Mouse (Mus musculus) midbrain, embryonic 11.5 days (tissue): Measurements from ENCODE around the gene Fam53a. TPM values are rescaled to one million over a fixed set of nuclear protein-coding genes. Genes with fewer than 3 reads are reported as not detected.
A peak's percentile ranks its signal among the peaks of the same experiment; 100 is the strongest.

Experiments
- ATAC-seq: fragments of 200-750 bp; cut with Nextera tagmentation; 2 replicates; pipeline ENCODE4 v1.8.0; 2017; ENCODE audit warnings: moderate TSS enrichment, moderate library complexity; ENCODE audit not compliant: low FRiP score
- DNase-seq: peaks from one replicate; pipeline ENCODE4 v3.0.0; 2015; ENCODE audit warnings: low spot score; ENCODE audit errors: missing footprints
- H3K27ac ChIP-seq: fragments of 300-500 bp; sonication (generic); 2 replicates; pipeline ENCODE4 v1.5.1; 2014; ENCODE audit warnings: low read depth, low read length
- H3K27me3 ChIP-seq: fragments of 300-500 bp; sonication (generic); 2 replicates; pipeline ENCODE4 v1.6.1; 2014; ENCODE audit warnings: mild to moderate bottlenecking, low read length, moderate library complexity, mixed read lengths; ENCODE audit not compliant: control insufficient read depth, insufficient read depth
- H3K36me3 ChIP-seq: fragments of 300-500 bp; sonication (generic); 2 replicates; pipeline ENCODE4 v1.6.1; 2014; ENCODE audit warnings: mild to moderate bottlenecking, low read length, moderate library complexity, mixed read lengths; ENCODE audit not compliant: control insufficient read depth, insufficient read depth
- H3K4me1 ChIP-seq: fragments of 300-500 bp; sonication (generic); 2 replicates; pipeline ENCODE4 v1.6.1; 2014; ENCODE audit warnings: low read length; ENCODE audit not compliant: control insufficient read depth, insufficient read depth
- H3K4me2 ChIP-seq: fragments of 300-500 bp; sonication (generic); 2 replicates; pipeline ENCODE4 v1.6.1; 2014; ENCODE audit warnings: mild to moderate bottlenecking, moderate library complexity
- H3K4me3 ChIP-seq: fragments of 300-500 bp; sonication (generic); 2 replicates; pipeline ENCODE4 v1.5.1; 2014; ENCODE audit warnings: low read depth, low read length
- H3K9ac ChIP-seq: fragments of 300-500 bp; sonication (generic); 2 replicates; pipeline ENCODE4 v1.6.1; 2014; ENCODE audit warnings: low read length
- H3K9me3 ChIP-seq: fragments of 300-500 bp; sonication (generic); 2 replicates; pipeline ENCODE4 v1.6.1; 2016; ENCODE audit warnings: low read length; ENCODE audit not compliant: control insufficient read depth
- WGBS: fragments of 180-500 bp; shearing (Covaris S2); extraction: QIAGEN DNeasy Blood & Tissue Kit; methylation state at CpG from one replicate; pipeline ENCODE4 v1.1.7; 2014; 5-methylcytosine and 5-hydroxymethylcytosine counted together
- polyA plus RNA-seq: library from polyadenylated mRNA; unstranded; fragments of >200 nt; fragmentation: Nextera tagmentation; extraction: Ambion mirVana; gene quantifications from 2 replicates; pipeline ENCODE4 v1.2.1, GENCODE M21; 2014

Gene Fam53a
- 57.5 and 64.4 TPM in 2 replicates for polyA plus RNA-seq

DNA sequence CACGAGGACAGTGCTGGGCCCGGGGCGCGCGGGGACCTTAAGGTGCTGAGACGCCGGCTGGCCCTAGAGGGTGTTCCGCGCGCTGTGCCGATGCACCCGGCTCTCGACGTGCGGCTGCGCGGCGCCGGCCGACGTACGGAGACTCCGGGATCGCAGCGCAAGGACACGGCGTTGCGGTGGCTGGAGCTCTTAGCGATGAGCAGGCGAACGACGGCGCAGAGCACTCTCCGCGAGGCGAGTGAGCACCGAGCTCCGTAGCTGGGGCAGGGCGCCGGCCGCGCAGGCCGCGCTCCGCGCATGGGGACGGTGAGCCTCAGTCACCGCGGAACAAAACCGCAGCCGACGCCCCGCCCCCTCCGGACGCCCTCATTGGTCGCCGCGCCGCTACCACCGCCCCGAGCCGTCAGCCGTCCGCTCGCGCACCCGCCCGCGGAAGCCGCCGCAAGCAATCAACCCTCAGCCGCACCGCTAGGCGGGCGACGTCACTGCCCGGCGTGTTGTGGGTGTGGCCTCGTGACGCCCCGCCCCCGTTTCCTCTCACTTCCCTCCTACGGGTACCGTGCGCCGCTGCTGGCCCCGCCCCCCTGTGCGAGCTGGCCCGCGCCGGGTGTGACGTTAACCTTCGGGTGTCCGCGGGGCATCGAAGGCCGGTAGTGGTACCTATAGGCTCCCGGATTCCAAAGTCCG, at the start of gene Fam53a, which contains the start of gene Gm9903:
Gene Fam53a (minus strand): TSS at position 335 of the 687 bp plus-strand sequence.
Gene Gm9903 (plus strand): TSS at position 625 of the 687 bp plus-strand sequence.
- WGBS: under 1% methylated on average over 92 of the region's 99 CpGs
- peak; percentile 100 for DNase-seq
- H3K4me2 ChIP-seq: peak within 1 kb of the TSS; percentile 84
- peak; percentile 96 for ATAC-seq
- H3K9ac ChIP-seq: peak within 1 kb of the TSS; percentile 74
- peaks cover 9% of the 10 kb centered on the region for H3K4me1 ChIP-seq
- H3K36me3 ChIP-seq: no peaks in the 10 kb centered on the region; the same call in 1 of the 2 replicates
- peak within 1 kb of the TSS; percentile 72 for H3K27ac ChIP-seq
- peak within 1 kb of the TSS; percentile 81 for H3K4me3 ChIP-seq
- no peaks in the 10 kb centered on the region for H3K27me3 ChIP-seq
- H3K9me3 ChIP-seq: no peaks in the 10 kb centered on the region

GRCm38 (mm10) chr5:33678244-33678643, 48.8 kb upstream of the Fam53a start:
- H3K4me3 ChIP-seq: no peak overlapping the region
- no peaks in the 10 kb centered on the region for H3K27me3 ChIP-seq
- H3K27ac ChIP-seq: no peak overlapping the region
- ATAC-seq (no peak), DNase-seq (no peak)
- 90% methylated on average over 5 of the region's 5 CpGs for WGBS
- no peaks in the 10 kb centered on the region for H3K9me3 ChIP-seq
- no peak overlapping the region for H3K9ac ChIP-seq
- no peaks in the 10 kb centered on the region for H3K4me1 ChIP-seq
- no peak overlapping the region for H3K4me2 ChIP-seq
- H3K36me3 ChIP-seq: no peaks in the 10 kb centered on the region

DNA sequence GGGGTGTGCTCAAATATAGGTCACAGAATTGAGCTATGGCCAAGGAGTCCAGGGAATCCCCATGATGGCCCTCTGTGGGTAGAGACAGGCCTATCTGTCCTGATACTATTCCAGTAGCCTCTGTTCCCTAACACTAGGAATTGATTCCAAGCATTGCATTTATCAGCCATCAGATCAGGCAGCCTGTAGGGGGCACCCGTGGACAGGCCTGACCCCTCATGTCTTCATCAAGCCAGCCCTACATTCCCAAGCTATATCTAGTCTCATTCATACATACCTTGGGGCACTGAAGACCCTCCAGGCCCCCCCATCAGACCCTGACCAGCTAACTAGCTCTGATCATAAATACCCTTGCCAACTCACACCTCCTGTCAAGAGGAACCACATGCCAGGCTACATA, 46.5 kb upstream of the Fam53a start:
- Histone ChIP-seq H3K4me1 (no peaks in the 10 kb centered on the region), H3K4me2 (no peak overlapping the region), H3K9ac (no peak overlapping the region), H3K36me3 (peaks cover 11% of the 10 kb centered on the region), H3K9me3 (no peaks in the 10 kb centered on the region), H3K27me3 (no peaks in the 10 kb centered on the region), H3K4me3 (no peak overlapping the region), H3K27ac (no peak overlapping the region)
- ATAC-seq (peak; percentile 55; the same call in 1 of the 2 replicates), DNase-seq (peak; percentile 94)
- 0% methylated on average over 1 of the region's 1 CpGs for WGBS

GRCm38 (mm10) chr5:33674439-33674838, 45.0 kb upstream of the Fam53a start:
- no peak overlapping the region for H3K4me3 ChIP-seq
- ATAC-seq: no peak
- no peaks in the 10 kb centered on the region for H3K27me3 ChIP-seq
- H3K4me2 ChIP-seq: no peak overlapping the region
- peak overlapping the region; percentile 12; the same call in 1 of the 2 replicates for H3K27ac ChIP-seq
- H3K9ac ChIP-seq: no peak overlapping the region
- H3K9me3 ChIP-seq: no peaks in the 10 kb centered on the region
- H3K4me1 ChIP-seq: no peaks in the 10 kb centered on the region
- no peak for DNase-seq
- WGBS: 88% methylated on average over 3 of the region's 3 CpGs
- peaks cover 16% of the 10 kb centered on the region for H3K36me3 ChIP-seq

GRCm38 (mm10) chr5:33671659-33672058, 42.2 kb upstream of the Fam53a start:
- Histone ChIP-seq H3K4me2 (no peak overlapping the region), H3K9me3 (no peaks in the 10 kb centered on the region), H3K4me1 (no peaks in the 10 kb centered on the region), H3K36me3 (peaks cover 29% of the 10 kb centered on the region), H3K4me3 (no peak overlapping the region), H3K27ac (no peak overlapping the region), H3K27me3 (no peaks in the 10 kb centered on the region), H3K9ac (no peak overlapping the region)
- DNase-seq: no peak
- ATAC-seq: no peak
- WGBS: 84% methylated on average over 5 of the region's 5 CpGs

DNA sequence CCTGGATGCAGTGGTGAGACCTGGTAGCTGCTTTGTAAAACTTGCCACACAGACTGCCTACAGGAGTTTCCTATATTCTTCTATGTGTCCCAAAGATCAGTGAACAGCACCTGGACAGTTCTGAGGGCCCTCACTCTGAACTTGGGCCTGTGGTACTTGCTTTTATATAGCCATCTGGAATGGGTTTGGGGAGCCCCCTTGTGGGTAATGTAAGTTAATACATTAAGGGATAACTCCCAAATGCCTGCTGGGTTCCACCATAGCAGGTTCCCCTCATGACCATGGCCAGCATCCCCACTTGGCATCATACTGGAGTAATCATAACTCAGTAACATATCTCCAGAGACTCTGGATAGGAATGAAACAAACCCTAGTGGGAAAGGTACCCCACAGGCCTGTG, 38.8 kb upstream of the Fam53a start:
- H3K9me3 ChIP-seq: no peaks in the 10 kb centered on the region
- ATAC-seq (no peak), DNase-seq (no peak)
- no peaks in the 10 kb centered on the region for H3K4me1 ChIP-seq
- H3K9ac ChIP-seq: no peak overlapping the region
- H3K27ac ChIP-seq: no peak overlapping the region
- H3K27me3 ChIP-seq: no peaks in the 10 kb centered on the region
- H3K4me2 ChIP-seq: no peak overlapping the region
- H3K36me3 ChIP-seq: peaks cover 37% of the 10 kb centered on the region
- no peak overlapping the region for H3K4me3 ChIP-seq

DNA sequence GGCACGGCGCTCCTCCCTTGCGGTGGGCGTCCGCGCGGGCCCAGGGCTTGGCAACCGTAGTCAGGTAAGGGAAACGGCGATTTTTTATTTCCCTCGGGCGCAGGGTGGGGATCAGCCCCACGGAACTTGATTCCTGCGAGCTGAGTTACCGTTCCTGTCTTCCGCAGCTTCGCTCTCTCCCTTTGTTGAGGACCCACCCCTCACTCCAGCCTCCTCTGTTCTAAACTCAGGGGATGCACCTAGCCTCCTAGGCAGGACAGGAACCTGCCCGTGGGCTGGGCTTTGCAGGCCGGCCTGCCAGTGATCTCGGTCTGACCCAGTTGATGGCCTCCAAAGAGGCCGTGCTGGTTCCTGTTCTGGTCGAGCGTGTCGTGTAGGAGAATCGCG, 29.2 kb upstream of the Fam53a start:
- Histone ChIP-seq H3K4me3 (peak overlapping the region; percentile 79), H3K4me2 (peak overlapping the region; percentile 83), H3K27me3 (no peaks in the 10 kb centered on the region), H3K9me3 (no peaks in the 10 kb centered on the region), H3K4me1 (peaks cover 24% of the 10 kb centered on the region), H3K27ac (peak overlapping the region; percentile 20; the same call in 1 of the 2 replicates), H3K36me3 (peaks cover 2% of the 10 kb centered on the region), H3K9ac (peak overlapping the region; percentile 78)
- no peak; the same call in 1 of the 2 replicates for ATAC-seq
- under 1% methylated on average over 26 of the region's 26 CpGs for WGBS
- DNase-seq: no peak

DNA sequence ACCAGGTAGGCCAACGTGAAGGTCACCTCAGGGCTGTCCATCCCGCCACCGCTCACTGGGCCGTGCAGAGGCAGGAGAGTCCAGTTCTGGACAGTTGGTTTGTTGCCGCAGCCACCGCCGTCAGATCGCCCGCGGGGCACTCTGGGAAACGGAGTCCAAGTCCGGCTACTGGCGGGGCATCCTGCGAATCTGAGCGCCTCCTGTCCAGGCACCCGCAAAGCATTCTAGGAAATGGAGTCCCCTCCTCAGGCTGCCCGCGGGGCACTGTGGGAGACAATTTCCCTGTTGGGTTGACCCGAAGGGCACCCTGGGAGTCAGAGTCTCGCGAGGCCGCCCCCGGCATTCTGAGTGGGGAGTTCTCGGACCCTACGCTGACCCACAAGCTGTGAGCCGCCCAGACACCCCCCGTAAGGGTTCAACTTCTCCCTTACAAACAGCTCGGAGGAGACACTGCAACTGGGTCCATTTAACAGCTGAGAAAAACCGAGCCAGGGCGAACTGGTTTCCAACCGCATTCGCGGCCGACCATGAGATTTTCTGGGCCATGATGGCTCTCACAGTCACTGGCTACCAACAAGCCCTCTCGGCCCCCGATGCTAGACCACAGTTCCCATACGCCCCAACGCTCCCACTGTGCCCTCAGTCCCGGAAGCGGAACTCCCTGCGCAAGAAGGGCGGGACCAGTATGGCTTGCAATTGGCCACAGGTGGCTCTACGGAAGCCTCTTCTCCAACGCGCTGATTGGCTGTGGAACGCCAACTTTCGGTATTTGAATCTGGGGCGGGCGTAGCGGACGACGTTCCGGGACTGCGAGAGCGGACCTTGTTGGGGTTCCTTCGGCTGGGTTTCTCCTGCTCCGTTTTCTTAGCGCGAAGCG, 28.6 kb upstream of the Fam53a start, which contains the start of the genes Tacc3 and Tmem129:
Gene Tacc3 (plus strand): TSS at position 342 of the 877 bp plus-strand sequence.
Gene Tmem129 (minus strand): TSS at position 630 of the 877 bp plus-strand sequence.
- peak; percentile 99 for DNase-seq
- H3K27me3 ChIP-seq: no peaks in the 10 kb centered on the region
- H3K4me3 ChIP-seq: peak within 1 kb of the TSS; percentile 79
- WGBS: under 1% methylated on average over 60 of the region's 60 CpGs
- no peaks in the 10 kb centered on the region for H3K9me3 ChIP-seq
- H3K4me1 ChIP-seq: peaks cover 24% of the 10 kb centered on the region
- H3K36me3 ChIP-seq: no peaks in the 10 kb centered on the region; the same call in 1 of the 2 replicates
- H3K4me2 ChIP-seq: peak within 1 kb of the TSS; percentile 83
- peak within 1 kb of the TSS; percentile 87 for H3K27ac ChIP-seq
- H3K9ac ChIP-seq: peak within 1 kb of the TSS; percentile 85
- ATAC-seq: peak; percentile 97
